Mouse (Mus musculus) ES-Bruce4 (cell line): ENCODE data around the gene Atpif1.

Experiments used
- CTCF ChIP-seq: IDR thresholded peaks from one replicate; pipeline ENCODE4 v1.8.1; 2011; ENCODE audit warnings: low read depth, low read length
- POLR2A ChIP-seq: IDR thresholded peaks from one replicate; pipeline ENCODE4 v1.8.1; 2011; ENCODE audit warnings: low read length; ENCODE audit not compliant: insufficient read depth

DNA sequence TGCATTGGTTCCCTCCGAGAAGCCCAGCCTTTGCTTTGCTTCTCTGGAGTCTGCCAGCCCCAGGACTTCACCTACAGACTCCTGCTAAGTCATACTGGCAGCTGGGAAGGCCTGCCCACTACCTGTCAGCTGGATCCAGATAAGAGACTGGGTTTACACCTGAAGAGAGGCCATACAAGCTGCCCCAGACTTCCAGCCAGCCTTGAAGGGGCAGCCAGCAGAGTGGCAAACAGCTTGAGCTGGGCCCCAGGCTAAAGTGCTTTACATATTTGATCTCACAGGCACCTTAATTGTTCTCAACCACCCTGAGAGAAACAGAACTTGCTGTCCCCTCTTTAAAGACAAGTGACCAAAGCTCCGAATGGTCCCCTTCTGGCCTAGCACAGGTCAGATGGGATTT is 26.2 kb downstream of the Atpif1 start:
- TF ChIP-seq CTCF (no peak), POLR2A (no peak)
